Mouse (Mus musculus) adrenal gland, postnatal 10 days (tissue): Measurements from ENCODE around the gene Fcamr. TPM values are rescaled to one million over a fixed set of nuclear protein-coding genes. Genes with fewer than 3 reads are reported as not detected.

Experiments used
- DNase-seq: peaks from one replicate; pipeline ENCODE4 v3.0.0; 2021; ENCODE audit warnings: mixed read lengths
- total RNA-seq, 2 experiments: library from RNA; stranded (reverse); gene quantifications; 2 replicates each; pipeline ENCODE4 v1.2.3; 2021

Gene Fcamr
- total RNA-seq, 2 experiments from 2014 or later = 0.15 to 0.24 TPM

- DNase-seq = no peak
Measured at GRCm38 (mm10) chr1:130802976-130803375, 2.3 kb downstream of the Fcamr start.

DNA sequence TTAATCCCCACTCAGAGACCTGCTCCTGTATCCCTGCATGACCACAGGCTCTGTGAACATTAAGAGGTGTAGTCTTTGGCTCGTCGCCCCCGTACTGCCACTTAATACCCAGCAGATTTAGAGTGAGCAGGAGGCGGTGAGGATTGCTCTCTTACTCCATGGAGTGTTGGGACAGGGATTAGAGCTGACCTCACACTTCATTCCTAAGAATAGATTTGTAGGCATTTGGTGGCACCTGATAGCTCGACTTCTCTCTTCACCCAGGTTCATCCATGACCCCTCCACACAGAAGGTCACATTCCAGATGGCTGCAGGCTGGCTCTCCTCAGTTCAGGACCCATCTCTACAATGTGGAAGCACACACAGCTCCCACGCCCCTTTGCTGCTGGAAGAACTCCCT lies 3.6 kb downstream of the Fcamr start:
- no peak for DNase-seq

- DNase-seq = no peak
Measured at GRCm38 (mm10) chr1:130810906-130811305, 10.2 kb downstream of the Fcamr start.

- DNase-seq = no peak
Measured at GRCm38 (mm10) chr1:130811316-130811715, 10.6 kb downstream of the Fcamr start.

DNA sequence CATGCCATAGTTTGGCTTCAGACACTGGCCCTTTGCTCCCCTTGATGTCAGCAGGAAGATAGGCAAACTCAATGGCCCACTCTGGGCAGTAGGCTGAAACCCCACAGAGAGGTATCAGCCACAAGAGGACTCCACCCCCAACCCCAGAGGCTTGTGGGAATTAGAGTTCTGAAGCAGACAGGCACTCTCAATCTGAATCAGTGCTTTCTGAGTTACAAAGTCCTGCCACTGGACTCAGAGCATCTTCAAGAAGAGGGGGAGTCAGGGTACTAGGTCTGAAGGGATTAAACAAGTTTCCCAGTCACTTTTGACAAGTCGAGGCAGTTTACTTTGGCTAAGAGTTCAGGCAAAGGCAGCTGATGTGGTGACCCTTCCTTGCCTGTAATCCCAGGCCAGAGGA lies 19.0 kb downstream of the Fcamr start:
- no peak for DNase-seq

- no peak for DNase-seq
Measured at GRCm38 (mm10) chr1:130820316-130821148, 19.8 kb downstream of the Fcamr start.

- no peak for DNase-seq
Measured at GRCm38 (mm10) chr1:130821149-130821471, 20.4 kb downstream of the Fcamr start.

GRCm38 (mm10) chr1:130821911-130822625 lies 21.4 kb downstream of the Fcamr start:
- DNase-seq = no peak

- no peak for DNase-seq
Measured at GRCm38 (mm10) chr1:130826448-130826847, 25.7 kb downstream of the Fcamr start, which contains the start of gene Pigr. Gene Pigr (plus strand): TSS chr1:130826684.

DNA sequence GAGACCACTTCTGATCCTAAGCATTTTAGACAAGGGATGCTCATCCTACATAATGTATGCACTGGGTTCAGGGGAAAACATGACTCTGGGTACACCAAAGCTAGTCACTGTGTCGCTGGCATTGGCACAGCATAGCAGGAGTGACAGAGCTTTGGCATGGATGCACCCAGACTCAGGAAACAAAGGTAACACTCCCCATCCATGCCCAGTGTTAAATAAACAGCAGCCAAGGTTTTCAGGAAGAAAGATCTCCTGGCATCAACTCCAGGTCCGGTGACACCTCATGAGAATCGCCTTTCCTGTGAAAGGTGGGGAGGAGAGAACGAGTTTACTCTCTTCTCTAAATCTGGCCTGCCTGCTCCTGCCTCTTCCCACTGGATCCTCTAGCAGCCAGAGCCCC lies 28.0 kb downstream of the Fcamr start:
- no peak for DNase-seq

- DNase-seq = no peak
Measured at GRCm38 (mm10) chr1:130829906-130830830, 29.5 kb downstream of the Fcamr start.

- DNase-seq = no peak
Measured at GRCm38 (mm10) chr1:130832230-130833149, 31.8 kb downstream of the Fcamr start.

DNA sequence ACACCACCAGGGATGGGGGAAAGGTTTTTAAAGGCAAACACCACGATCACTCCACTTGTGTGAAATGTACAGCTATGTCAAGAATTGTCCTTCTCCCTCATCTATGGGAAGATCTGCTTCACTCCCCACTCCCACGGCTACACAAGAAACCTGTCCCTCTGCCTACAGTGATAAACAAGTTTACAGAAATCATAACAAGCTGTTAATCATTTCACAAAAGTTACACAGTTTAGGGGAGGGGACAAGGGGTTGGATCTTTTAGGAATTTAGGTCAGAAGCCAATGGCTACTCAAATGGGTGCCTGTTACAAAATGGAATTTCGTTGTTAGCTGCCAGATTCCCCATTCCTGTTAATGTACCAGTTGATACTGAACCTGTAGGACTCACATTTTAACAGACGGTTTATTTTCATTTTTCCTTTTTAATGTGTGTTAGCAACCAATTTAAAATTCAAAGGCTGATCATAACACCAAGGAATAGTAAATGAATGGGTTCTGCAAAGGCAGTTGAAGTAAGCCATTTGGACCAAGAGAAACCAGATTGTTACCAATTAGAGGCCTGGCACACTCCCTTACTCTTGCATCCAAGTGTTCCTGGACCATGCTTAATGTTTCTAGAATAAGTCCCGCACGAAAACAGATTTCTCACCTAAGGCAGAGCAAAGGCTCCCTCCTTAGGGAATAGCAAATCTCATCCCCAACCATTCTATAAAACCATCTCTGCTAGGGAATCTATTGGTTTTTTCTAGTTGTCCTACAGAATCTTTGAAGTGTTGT lies 34.6 kb downstream of the Fcamr start:
- DNase-seq = no peak

DNA sequence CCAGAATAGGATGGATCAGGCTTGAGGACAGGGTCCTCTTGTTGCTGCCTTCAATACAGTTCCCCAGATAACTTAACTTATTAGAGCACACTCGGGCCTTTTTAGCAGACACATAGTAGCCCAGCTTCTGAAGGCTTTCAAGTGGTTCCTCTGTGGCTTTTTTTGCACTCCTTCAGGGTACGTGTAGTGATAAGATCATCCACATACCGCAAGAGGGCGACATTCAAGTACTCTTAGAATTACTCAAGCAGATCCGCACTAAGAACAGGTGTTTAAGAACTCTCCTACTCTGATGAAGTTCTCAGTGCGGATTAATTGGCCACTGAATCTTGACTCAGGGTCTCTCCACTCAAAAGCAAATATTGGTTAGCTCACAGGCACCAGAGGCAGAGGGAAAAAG lies 37.6 kb downstream of the Fcamr start:
- peak; percentile 9 for DNase-seq

DNA sequence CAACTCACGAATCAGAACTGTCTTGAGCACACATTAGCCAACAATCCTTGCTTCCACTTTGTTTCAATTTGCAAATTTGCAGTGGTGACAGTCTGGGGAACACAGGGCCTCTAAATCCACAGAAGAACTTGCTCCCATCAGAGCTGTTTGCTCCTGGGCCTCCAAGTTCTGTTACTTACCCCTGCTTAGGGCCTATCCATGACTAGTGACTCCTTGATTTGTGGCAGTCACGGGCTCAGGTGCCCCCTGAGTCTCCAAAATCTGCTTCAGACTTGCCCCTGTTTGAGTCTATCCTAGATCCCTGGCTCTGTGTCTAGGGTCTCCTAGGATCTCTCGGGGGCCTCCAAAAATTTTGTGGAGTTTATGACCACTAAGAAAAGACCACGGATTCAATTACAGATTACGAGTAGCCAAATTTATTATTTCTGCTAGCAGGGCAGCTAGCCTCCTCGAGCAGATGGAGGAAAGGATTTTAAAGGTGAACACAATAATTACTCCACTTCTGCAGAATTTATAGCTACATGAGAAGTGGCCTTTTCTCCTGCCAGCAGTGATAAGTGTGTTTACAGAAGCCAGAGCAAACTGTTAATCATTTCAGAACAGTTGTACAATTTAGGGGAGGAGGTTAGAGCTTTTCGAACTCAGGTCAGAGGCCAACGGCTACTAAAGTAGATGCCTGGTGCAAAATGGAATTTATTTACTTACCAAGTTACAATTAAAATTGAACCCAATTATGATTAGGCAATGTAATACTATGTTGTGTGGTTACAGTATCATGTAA lies 40.1 kb downstream of the Fcamr start:
- no peak for DNase-seq

GRCm38 (mm10) chr1:130841621-130842020 lies 40.9 kb downstream of the Fcamr start:
- DNase-seq = no peak

- no peak for DNase-seq
Measured at GRCm38 (mm10) chr1:130844516-130844915, 43.8 kb downstream of the Fcamr start.

DNA sequence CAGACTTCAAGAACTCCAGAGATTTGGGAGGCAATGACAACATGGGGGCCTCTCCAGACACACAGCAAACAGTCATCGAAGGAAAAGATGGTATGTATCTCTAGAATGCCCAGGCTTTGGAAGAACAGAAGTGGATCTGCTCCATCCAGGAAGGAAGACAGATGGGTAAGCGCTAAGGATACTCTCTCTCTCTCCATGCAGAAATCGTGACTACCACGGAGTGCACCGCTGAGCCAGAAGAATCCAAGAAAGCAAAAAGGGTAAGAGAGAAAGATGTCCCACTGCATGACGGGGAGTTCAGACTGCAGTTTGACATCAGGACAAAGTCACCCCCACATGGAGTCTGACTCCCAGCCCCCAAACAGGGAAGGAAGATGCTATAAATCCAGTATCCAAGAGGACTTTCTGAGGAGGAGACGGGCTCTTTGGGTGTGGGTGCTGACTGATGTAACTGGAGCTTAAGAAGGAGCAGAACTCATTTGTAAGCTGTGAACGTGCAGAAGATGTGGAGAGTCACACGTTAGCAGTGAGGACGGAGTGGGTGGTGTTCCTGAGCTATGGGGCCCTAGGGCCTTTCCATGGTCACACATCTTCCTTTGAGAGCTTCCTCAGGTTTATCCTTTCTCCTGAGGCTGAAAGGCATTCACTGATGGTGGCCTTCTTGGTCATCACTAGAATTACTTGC lies 49.0 kb downstream of the Fcamr start:
- DNase-seq = no peak

GRCm38 (mm10) chr1:130850405-130850804 lies 49.7 kb downstream of the Fcamr start:
- no peak for DNase-seq
